Mouse (Mus musculus) gastrocnemius, postnatal 10 days (tissue): ENCODE data around the gene Ube2a. TPM values are rescaled to one million over a fixed set of nuclear protein-coding genes. Genes with fewer than 3 reads are reported as not detected.
A peak's percentile ranks its signal among the peaks of the same experiment; 100 is the strongest.
"Not testable (repeated sequence)": the region's sequence is repeated elsewhere in the genome, so short reads cannot be mapped to it uniquely, and the experiment has no call there.

Source experiments
- DNase-seq: peaks from one replicate; pipeline ENCODE4 v3.0.0; 2021; ENCODE audit warnings: mixed read lengths
- long read RNA-seq, 2 experiments: library from polyadenylated mRNA; stranded (forward); transcript quantifications; one replicate each; pipeline ENCODE4 v2.0.0; 2021
- total RNA-seq, 2 experiments: library from RNA; stranded (reverse); gene quantifications; 2 replicates each; pipeline ENCODE4 v1.2.3; 2021

Gene Ube2a
- 10 to 100 TPM; 45.4 to 45.8 TPM for total RNA-seq
- long read RNA-seq, experiment 1, transcript Ube2a-201 (6 exons, 1,732 nt) = major isoform, 31 of 32 reads
- long read RNA-seq, experiment 1, partial matches to known transcripts = 0 of 32 reads
- long read RNA-seq, experiment 1, other reads (novel, unspliced or antisense) = 0 of 32 reads
- long read RNA-seq, experiment 2, transcript Ube2a-201 (6 exons, 1,732 nt) = major isoform, 36 of 38 reads
- long read RNA-seq, experiment 2, partial matches to known transcripts = 1 of 38 reads
- long read RNA-seq, experiment 2, other reads (novel, unspliced or antisense) = 0 of 38 reads

- DNase-seq = no peak
Observed at GRCm38 (mm10) chrX:36873765-36874164, at the start of gene Ube2a, which contains the start of gene C330007P06Rik. Gene Ube2a, plus strand, starts transcription at chrX:36873900. Gene C330007P06Rik, minus strand, starts transcription at chrX:36874111.

GRCm38 (mm10) chrX:36823932-36824711 lies 49.6 kb upstream of the Ube2a start:
- no peak for DNase-seq

DNA sequence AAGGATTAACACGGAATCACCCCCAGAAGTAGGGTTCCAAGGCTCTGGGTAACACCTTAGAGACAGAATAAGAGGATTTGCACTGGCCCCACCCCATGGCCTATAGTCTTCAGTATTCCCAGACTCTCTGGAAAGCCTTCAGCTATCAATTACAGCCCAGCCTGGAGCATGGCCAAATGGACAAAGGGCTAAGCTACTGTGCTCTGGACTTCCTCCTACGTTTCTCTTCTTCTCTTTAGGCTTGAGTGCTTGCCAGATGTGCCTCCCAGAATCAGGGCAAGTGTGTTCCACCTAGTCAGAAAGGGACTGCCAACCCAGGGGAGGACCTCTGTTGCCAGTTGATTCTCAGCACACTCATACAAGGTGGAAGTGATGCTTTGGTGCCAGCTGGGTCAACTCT lies 48.7 kb upstream of the Ube2a start:
- no peak for DNase-seq

- no peak for DNase-seq
Observed at GRCm38 (mm10) chrX:36826873-36827272, 46.8 kb upstream of the Ube2a start.

- peak; percentile 56 for DNase-seq
Observed at GRCm38 (mm10) chrX:36830271-36830670, 43.4 kb upstream of the Ube2a start.

DNA sequence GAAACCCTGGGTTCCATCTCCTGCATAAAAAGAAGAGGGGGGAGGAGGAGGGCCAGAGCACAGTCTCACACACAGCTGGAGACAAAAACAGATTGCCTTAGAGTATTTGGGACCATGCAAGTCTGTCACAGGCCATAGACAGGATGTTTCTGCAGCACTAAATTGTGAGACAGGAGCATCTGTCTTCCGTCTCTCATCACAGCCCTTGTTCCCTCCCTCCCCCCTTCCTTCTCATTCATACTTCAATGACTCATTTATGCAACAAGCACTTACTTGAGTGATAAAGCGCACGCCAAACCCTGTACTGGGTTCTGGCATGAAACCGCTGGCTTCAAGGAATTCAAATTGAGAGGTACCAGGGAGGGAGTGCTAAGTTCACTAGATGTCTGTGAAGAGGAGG lies 42.1 kb upstream of the Ube2a start:
- no peak for DNase-seq

DNA sequence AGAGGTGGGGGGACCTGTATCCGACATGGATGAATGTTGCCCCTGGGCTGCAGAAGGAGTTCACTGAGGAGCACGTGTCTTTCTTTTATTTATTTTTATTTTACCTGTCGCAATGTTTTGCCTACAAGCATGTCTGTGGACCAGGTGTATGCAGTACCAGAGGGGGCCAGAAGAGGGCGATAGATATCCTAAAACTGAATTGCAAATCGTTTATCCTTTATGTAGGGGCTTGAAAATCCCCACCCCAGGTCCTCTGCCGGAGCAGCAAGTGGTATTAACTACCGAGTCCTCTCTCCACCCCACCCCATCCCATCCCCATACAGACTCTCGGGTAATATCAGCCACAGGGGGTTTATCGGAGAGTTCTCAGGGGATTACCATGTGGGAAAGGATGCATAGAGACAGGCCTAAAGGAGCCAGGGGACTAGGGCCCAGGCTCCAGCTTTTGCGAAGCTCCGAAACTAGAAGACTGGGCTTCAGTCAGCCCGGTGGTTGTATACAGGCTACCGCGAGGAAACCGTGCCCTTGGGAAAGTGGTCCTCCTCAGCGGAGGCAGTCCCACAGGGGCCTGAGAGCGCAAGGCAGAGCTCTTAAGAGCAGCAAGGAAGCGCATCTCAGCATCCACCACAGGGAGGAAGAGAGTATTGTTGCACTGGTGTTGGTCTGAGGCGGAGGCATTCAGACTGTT lies 40.2 kb upstream of the Ube2a start:
- peak; percentile 65 for DNase-seq

DNA sequence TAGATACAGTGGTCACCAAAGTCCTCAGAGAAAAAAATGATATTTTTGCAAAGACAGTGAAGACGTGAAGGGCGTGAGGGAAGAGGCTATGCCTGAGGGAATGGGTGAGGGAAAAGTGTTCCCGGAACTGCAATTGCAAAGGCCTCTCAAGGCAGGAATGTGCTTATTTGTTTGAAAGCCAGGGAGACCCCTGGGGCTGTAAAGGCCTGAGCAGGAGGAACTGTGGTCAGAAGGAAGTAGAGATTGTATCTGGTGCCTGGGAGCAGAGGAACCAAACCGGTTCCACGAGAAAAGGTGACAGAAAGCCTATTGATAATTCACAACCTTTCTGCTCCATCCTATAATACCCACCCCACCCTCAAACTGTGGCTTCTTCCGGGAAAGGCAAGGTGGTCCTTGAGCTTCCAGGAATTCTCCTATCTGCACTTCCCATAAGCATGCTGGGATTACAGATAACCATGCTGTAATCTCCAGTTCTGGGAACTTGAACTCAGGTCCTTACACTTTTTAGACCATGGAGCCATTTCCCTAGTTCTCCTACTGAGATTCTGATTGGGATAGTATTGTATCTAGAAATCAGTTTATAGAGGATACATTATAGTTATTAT lies 36.5 kb upstream of the Ube2a start:
- no peak for DNase-seq

- peak; percentile 18 for DNase-seq
Observed at GRCm38 (mm10) chrX:36839391-36839790, 34.3 kb upstream of the Ube2a start.

- DNase-seq = no peak
Observed at GRCm38 (mm10) chrX:36841698-36842097, 32.0 kb upstream of the Ube2a start.

DNA sequence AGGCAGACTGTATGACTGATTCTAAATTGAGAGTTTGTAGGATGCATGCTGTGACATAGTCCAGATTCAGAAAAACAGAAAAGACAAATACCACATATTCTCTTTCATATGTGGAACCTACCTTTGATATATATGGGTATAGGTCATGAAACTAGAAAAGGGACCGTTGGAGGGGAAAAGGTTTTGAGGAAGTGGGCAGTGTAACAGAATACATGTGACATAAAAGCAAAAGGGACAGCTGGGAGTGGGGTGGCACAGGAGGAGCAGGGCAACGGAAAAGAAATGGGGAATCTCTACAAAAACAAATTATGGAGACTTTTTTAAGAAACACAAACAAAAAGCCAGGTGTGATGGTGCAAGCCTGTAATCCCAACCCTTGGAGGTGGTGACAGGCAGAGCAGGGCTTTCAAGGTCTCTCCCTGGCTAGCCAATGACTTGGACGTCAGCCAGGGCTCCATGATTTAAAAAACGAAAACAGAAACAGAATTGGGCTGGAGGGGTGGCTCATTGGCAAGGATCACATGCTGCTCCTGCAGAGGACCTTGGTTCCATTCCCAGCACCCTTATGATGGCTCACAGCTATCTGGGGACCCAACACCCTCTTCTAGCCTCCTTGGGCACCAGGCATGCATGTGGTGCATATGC lies 30.2 kb upstream of the Ube2a start:
- DNase-seq = no peak

DNA sequence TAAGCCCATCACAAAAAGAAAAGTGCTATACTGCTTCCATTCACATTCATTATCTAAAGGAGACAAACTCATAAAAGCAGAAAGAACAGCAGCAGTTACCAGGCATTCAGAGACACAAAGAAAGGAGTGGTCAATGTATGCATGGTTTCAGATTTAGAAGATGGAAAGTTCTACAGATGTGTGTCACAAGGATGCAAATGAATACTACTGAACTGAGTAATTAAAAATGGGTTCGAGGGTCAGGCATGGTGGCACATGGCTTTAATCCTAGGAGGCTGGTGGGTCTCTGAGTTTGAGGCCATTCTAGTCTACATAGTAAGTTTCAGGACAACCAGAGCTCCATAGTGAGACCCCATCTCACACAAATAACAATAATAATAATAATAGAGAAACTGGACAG lies 26.5 kb upstream of the Ube2a start:
- DNase-seq = no peak

DNA sequence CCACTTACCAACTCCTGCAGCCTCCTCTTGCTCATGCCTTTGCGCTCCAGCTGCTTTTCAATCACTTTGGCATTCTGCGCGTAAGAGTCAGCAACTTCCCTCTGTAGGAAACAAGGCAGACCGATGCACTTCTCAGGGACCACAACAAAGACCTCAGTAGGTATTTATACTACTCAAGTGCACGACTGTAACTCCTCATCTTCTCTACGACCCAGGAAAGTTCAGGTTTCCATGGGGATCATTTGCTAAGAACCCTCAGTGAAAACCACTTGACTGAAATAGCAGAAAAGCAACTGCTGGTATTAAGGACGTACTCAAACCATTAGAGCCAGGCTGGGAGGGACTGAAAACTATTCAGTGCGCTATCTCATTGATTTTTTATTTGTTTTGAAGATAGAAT lies 21.1 kb upstream of the Ube2a start:
- DNase-seq = no peak

- DNase-seq = peak; percentile 71
Observed at GRCm38 (mm10) chrX:36863766-36864608, 9.7 kb upstream of the Ube2a start.

- DNase-seq = no peak
Observed at GRCm38 (mm10) chrX:36864609-36865328, 8.9 kb upstream of the Ube2a start.

DNA sequence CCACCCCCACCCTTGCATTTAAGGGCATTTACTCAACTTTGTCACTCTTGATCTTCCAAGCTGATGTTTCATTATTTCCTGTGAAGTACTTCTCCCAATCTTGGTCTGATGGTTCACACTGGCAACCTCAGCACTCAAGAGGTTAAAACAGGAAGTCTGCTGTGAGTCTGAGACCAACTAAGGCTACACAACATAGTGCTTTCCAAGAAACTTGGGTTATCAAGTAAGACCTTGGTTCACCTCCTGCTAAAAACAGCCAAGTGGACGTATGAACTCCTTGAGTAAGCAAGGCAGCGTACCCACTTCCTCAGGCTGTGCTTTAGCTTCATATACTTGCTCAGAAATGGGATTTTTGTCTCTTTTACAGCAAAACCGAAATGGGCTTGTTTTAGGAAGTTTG lies 3.3 kb upstream of the Ube2a start:
- no peak for DNase-seq

GRCm38 (mm10) chrX:36874178-36874696 lies 537 bp downstream of the Ube2a start:
- peak; percentile 84 for DNase-seq

- no peak for DNase-seq
Observed at GRCm38 (mm10) chrX:36874704-36875128, 1.0 kb downstream of the Ube2a start.

DNA sequence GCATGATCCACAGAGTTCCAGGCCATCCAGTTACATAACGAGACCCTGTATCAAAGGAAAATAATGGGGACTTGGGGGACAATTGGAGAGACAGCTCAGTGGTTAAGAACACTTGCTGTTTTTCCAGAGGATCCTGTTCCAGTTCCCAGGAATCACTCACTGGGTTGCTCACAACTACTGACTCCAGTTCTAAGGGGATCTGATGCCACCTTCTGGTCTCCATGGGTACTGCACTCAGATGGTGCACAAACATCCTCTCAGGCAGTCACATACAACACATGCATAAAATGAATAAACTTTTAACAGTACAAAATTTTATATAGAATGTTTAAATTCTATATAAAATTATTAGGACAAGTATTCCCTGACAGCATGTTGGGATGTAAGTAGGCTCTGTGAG lies 11.0 kb downstream of the Ube2a start:
- DNase-seq = no peak

DNA sequence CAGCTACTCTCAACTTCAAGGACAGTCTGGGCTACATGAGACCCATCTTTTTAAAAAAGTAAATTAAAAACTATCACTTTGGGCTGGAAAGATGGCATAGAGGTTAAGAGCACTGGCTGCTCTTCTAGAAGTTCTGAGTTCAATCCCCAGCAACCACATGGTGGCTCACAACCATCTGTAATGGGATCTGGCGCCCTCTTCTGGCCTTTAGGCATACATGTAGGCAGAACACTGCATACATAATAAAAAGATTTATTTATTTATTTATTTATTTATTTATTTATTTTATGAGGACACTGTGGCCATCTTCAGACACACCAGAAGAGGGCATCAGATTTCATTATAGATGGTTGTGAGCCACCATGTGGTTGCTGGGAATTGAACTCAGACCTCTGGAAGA lies 25.2 kb downstream of the Ube2a start:
- not testable (repeated sequence) for DNase-seq
